Mouse (Mus musculus): ENCODE data around the gene Sema3a.

GRCm38 (mm10) chr5:13527037-13527464 lies 401.8 kb downstream of the Sema3a start:
- TF ChIP-seq CTCF (IDR thresholded peaks at IDR 0.05; ENCODE audit: borderline replicate concordance, insufficient read depth, low read length) (no peak), POLR2A (IDR thresholded peaks at IDR 0.05; ENCODE audit: low read depth, low read length) (no peak)
